9 mouse cellular contexts compared by ENCODE assay signal in genomic region chr11:94873693-94874092, GRCm38 (mm10).
DNase-seq lines count a peak whose midpoint lies in the region; ATAC-seq and TF ChIP-seq lines count a peak whose summit lies in the region.
"Had no signal": no experiment of that assay in that cellular context is flagged by ENCODE, and none has a peak within 500 bp of the region (broad histone marks: within the 10 kb centered on the region; RNA-seq: fewer than 3 reads in every experiment).

No protein-coding gene starts in this region.

- no peak for TF ChIP-seq EP300 in liver, postnatal 0 days (IDR thresholded peaks at IDR 0.05; ENCODE audit: low read depth)

- H3K36me3 ChIP-seq in liver, embryonic 11.5 days (ENCODE audit: control insufficient read depth, insufficient read depth, low read length): no peaks in the 10 kb centered on the region
- no peaks in the 10 kb centered on the region for H3K36me3 ChIP-seq in liver, postnatal 0 days (replicated peaks; ENCODE audit: insufficient read depth, low read length)
- H3K36me3 ChIP-seq in intestine, embryonic 14.5 days (ENCODE audit: control insufficient read depth, insufficient read depth, low read length): no peaks in the 10 kb centered on the region
- H3K36me3 ChIP-seq: liver, embryonic 15.5 days had no signal

- no peak overlapping the region for H3K4me3 ChIP-seq in liver, embryonic 11.5 days (ENCODE audit: low read depth, low read length)
- H3K4me3 ChIP-seq in liver, postnatal 0 days (ENCODE audit: low read depth, low read length): no peak overlapping the region
- H3K4me3 ChIP-seq in intestine, embryonic 14.5 days (ENCODE audit: low read depth, low read length): no peak overlapping the region
- H3K4me3 ChIP-seq: liver, embryonic 15.5 days had no signal

- 0 out of 2 replicates have a peak, but pooled peaks cover 3% of the 10 kb centered on the region for H3K4me1 ChIP-seq in liver, embryonic 11.5 days (replicated peaks; ENCODE audit: control insufficient read depth, insufficient read depth, low read length)
- H3K4me1 ChIP-seq in liver, postnatal 0 days (ENCODE audit: insufficient read depth): peaks cover 4% of the 10 kb centered on the region
- peaks cover 38% of the 10 kb centered on the region for H3K4me1 ChIP-seq in intestine, embryonic 14.5 days (replicated peaks; ENCODE audit: control insufficient read depth, insufficient read depth, low read length)
- H3K4me1 ChIP-seq: liver, embryonic 15.5 days had no signal

- no peak overlapping the region for H3K27ac ChIP-seq in liver, embryonic 11.5 days (ENCODE audit: low read depth, low read length)
- H3K27ac ChIP-seq in liver, postnatal 0 days (ENCODE audit: low read depth): no peak overlapping the region
- peak overlapping the region; percentile 84 for H3K27ac ChIP-seq in intestine, embryonic 14.5 days (ENCODE audit: low read depth)
- H3K27ac ChIP-seq: liver, embryonic 15.5 days had no signal

- DNase-seq in liver, embryonic 11.5 days (ENCODE audit: low spot score): no peak
- DNase-seq in liver, postnatal 0 days: no peak
- DNase-seq in gastrocnemius, postnatal 4 days (ENCODE audit: low spot score in 2 of 2): peak; percentile 25 to 41
- peak; percentile 55 for DNase-seq in intestine, embryonic 14.5 days (ENCODE audit: low spot score)
- peak; percentile 32 for DNase-seq in skeletal muscle tissue, adult 2 months (ENCODE audit: low read depth, low spot score)
- no peak for DNase-seq in right cerebral cortex, postnatal 36 days (ENCODE audit: low spot score in 2 of 2)
- no peak for DNase-seq in embryo, embryonic 10 days (ENCODE audit: low spot score)
- no peak for DNase-seq in kidney, adult 9 months

- ATAC-seq in liver, embryonic 11.5 days (replicated peaks; ENCODE audit: low FRiP score): no peak
- no peak for ATAC-seq in liver, postnatal 0 days
- ATAC-seq in intestine, embryonic 14.5 days (replicated peaks; ENCODE audit: low FRiP score, low TSS enrichment, low read depth): no peak

- 0 out of 2 replicates have a peak overlapping the region, but pooled peaks have one; percentile 9 for H3K9ac ChIP-seq in liver, embryonic 11.5 days (ENCODE audit: low read depth, low read length)
- no peak overlapping the region for H3K9ac ChIP-seq in liver, postnatal 0 days (replicated peaks)
- H3K9ac ChIP-seq in intestine, embryonic 14.5 days (ENCODE audit: low read length): peak overlapping the region; percentile 42; the same call in 1 of the 2 replicates
- H3K9ac ChIP-seq: liver, embryonic 15.5 days had no signal

- no peaks in the 10 kb centered on the region for H3K9me3 ChIP-seq in liver, embryonic 11.5 days (ENCODE audit: control insufficient read depth, low read length)
- H3K9me3 ChIP-seq in liver, postnatal 0 days (ENCODE audit: low read length): no peaks in the 10 kb centered on the region
- no peaks in the 10 kb centered on the region for H3K9me3 ChIP-seq in intestine, embryonic 14.5 days (ENCODE audit: control insufficient read depth, low read length)
- H3K9me3 ChIP-seq: liver, embryonic 15.5 days had no signal

- peak overlapping the region; percentile 53; the same call in 1 of the 2 replicates for H3K4me2 ChIP-seq in liver, embryonic 11.5 days
- no peak overlapping the region for H3K4me2 ChIP-seq in liver, postnatal 0 days (ENCODE audit: low read depth, low read length)
- H3K4me2 ChIP-seq in intestine, embryonic 14.5 days (ENCODE audit: low read length): peak overlapping the region; percentile 49

- WGBS in liver, embryonic 11.5 days: 6% methylated on average over 7 of the region's 7 CpGs
- 12% methylated on average over 7 of the region's 7 CpGs for WGBS in liver, postnatal 0 days (ENCODE audit: insufficient replicate concordance)
- WGBS in intestine, embryonic 14.5 days: 12% methylated on average over 7 of the region's 7 CpGs

- TF ChIP-seq CTCF in liver, postnatal 0 days (IDR thresholded peaks at IDR 0.05; ENCODE audit: low read depth): no peak

- H3K27me3 ChIP-seq in liver, embryonic 11.5 days (replicated peaks; ENCODE audit: control insufficient read depth, insufficient read depth, low read length): peaks cover 34% of the 10 kb centered on the region
- H3K27me3 ChIP-seq in liver, postnatal 0 days (ENCODE audit: insufficient read depth, low read length): peaks cover 21% of the 10 kb centered on the region
- no peaks in the 10 kb centered on the region for H3K27me3 ChIP-seq in intestine, embryonic 14.5 days (replicated peaks; ENCODE audit: control insufficient read depth, insufficient read depth, low read length)

Comparison
In these comparisons a context has a peak if more than half of its experiments do, and no peak if none do; other contexts are left out.
1. DNase-seq: peak in gastrocnemius, postnatal 4 days (2 of 2), intestine, embryonic 14.5 days (single experiment) and skeletal muscle tissue, adult 2 months (single experiment); none in liver, embryonic 11.5 days (single experiment), liver, postnatal 0 days (single experiment), right cerebral cortex, postnatal 36 days (0 of 2), embryo, embryonic 10 days (single experiment) and kidney, adult 9 months (single experiment).